Mouse (Mus musculus): ENCODE results near the gene Slc25a12. TPM values are rescaled to one million over a fixed set of nuclear protein-coding genes. Genes with fewer than 3 reads are reported as not detected.

Slc25a12 gene
- 52.8 TPM for total RNA-seq (2023)

GRCm38 (mm10) chr2:71367125-71367880 lies at the start of gene Slc25a12:
Gene Slc25a12 (minus strand): TSS chr2:71367749.

GRCm38 (mm10) chr2:71388951-71389763 lies 21.6 kb upstream of the Slc25a12 start, which contains the start of gene Hat1:
Gene Hat1 (plus strand): TSS chr2:71388958.

Other genes with a start within 250 kb of the Slc25a12 start
- gene Cybrd1, start 249.8 kb downstream of the Slc25a12 start, total RNA-seq (2023): 0.31 TPM
- 59.1 TPM for gene Dync1i2, start 156.0 kb downstream of the Slc25a12 start, total RNA-seq (2023)
- gene Hat1, start 21.2 kb upstream of the Slc25a12 start, total RNA-seq (2023): 27.2 TPM
- gene Metap1d, start 85.5 kb upstream of the Slc25a12 start, total RNA-seq (2023): 33.6 TPM
- not detected for gene Dlx1, start 160.4 kb upstream of the Slc25a12 start, total RNA-seq (2023)
- not detected for gene Dlx2, start 179.0 kb upstream of the Slc25a12 start, total RNA-seq (2023)

Data from CD8-positive naive resting alpha-beta T cell, adult 57 days (primary cell).